Mouse (Mus musculus): ENCODE results near the gene Lrrc17. TPM values are rescaled to one million over a fixed set of nuclear protein-coding genes. Genes with fewer than 3 reads are reported as not detected.

The Lrrc17 gene
- polyA plus RNA-seq, 1 experiment: 70.3 TPM

GRCm38 (mm10) chr5:21554732-21555131 is 11.4 kb downstream of the Lrrc17 start:
- Histone ChIP-seq H3K4me2 (ENCODE audit: low read depth) (no peak overlapping the region), H3ac (ENCODE audit: control insufficient read depth, insufficient read length) (no peak overlapping the region), H3K4me3 (no peak overlapping the region), H3K27me3 (ENCODE audit: control insufficient read depth, insufficient read depth, insufficient read length) (no peaks in the 10 kb centered on the region), H3K36me3 (ENCODE audit: control insufficient read depth, insufficient read depth) (no peaks in the 10 kb centered on the region), H3K79me2 (ENCODE audit: control insufficient read depth, insufficient read depth) (peaks cover 35% of the 10 kb centered on the region)
- TF ChIP-seq TCF12 (IDR thresholded peaks at IDR 0.05; ENCODE audit: insufficient read depth, poor library complexity, severe bottlenecking) (no peak), MYOG (IDR thresholded peaks at IDR 0.05; ENCODE audit: control insufficient read depth in 1 of 3, insufficient read depth in 1 of 3, insufficient read length in 2 of 3, low read depth in 2 of 3) (no peak), POLR2AphosphoS2 (IDR thresholded peaks at IDR 0.05; ENCODE audit: insufficient read length, low read depth) (no peak), E2F4 (IDR thresholded peaks at IDR 0.05; ENCODE audit: insufficient read depth) (no peak), TCF3 (IDR thresholded peaks at IDR 0.05; ENCODE audit: insufficient read length, low read depth) (no peak), MYOD1 (IDR thresholded peaks at IDR 0.05; ENCODE audit: control insufficient read depth in 1 of 3, insufficient read length in 2 of 3, low read depth in 2 of 3) (no peak), POLR2A (IDR thresholded peaks at IDR 0.05; ENCODE audit: insufficient read length, low read depth) (no peak), REST (IDR thresholded peaks at IDR 0.05; ENCODE audit: insufficient read depth, insufficient read length) (no peak), CEBPB (IDR thresholded peaks at IDR 0.05; ENCODE audit: insufficient read depth, poor library complexity, severe bottlenecking) (no peak), SRF (IDR thresholded peaks at IDR 0.05; ENCODE audit: control insufficient read depth, insufficient read length, low read depth) (no peak), USF1 (IDR thresholded peaks at IDR 0.05; ENCODE audit: low read depth) (no peak), MAX (IDR thresholded peaks at IDR 0.05; ENCODE audit: low read depth) (no peak)

GRCm38 (mm10) chr5:21556502-21556901 is 13.1 kb downstream of the Lrrc17 start:
- H3K4me2 ChIP-seq (ENCODE audit: low read depth): no peak overlapping the region
- H3K79me2 ChIP-seq (ENCODE audit: control insufficient read depth, insufficient read depth): peaks cover 32% of the 10 kb centered on the region
- TF ChIP-seq POLR2A (IDR thresholded peaks at IDR 0.05; ENCODE audit: insufficient read length, low read depth): no peak
- TF ChIP-seq MYOG (IDR thresholded peaks at IDR 0.05; ENCODE audit: control insufficient read depth in 1 of 3, insufficient read depth in 1 of 3, insufficient read length in 2 of 3, low read depth in 2 of 3): no peak
- TF ChIP-seq REST (IDR thresholded peaks at IDR 0.05; ENCODE audit: insufficient read depth, insufficient read length): no peak
- no peak for TF ChIP-seq USF1 (IDR thresholded peaks at IDR 0.05; ENCODE audit: low read depth)
- TF ChIP-seq TCF12 (IDR thresholded peaks at IDR 0.05; ENCODE audit: insufficient read depth, poor library complexity, severe bottlenecking): no peak
- TF ChIP-seq CEBPB (IDR thresholded peaks at IDR 0.05; ENCODE audit: insufficient read depth, poor library complexity, severe bottlenecking): no peak
- no peak for TF ChIP-seq MYOD1 (IDR thresholded peaks at IDR 0.05; ENCODE audit: control insufficient read depth in 1 of 3, insufficient read length in 2 of 3, low read depth in 2 of 3)
- H3K27me3 ChIP-seq (ENCODE audit: control insufficient read depth, insufficient read depth, insufficient read length): no peaks in the 10 kb centered on the region
- H3K36me3 ChIP-seq (ENCODE audit: control insufficient read depth, insufficient read depth): peaks cover 7% of the 10 kb centered on the region
- H3ac ChIP-seq (ENCODE audit: control insufficient read depth, insufficient read length): no peak overlapping the region
- no peak overlapping the region for H3K4me3 ChIP-seq

GRCm38 (mm10) chr5:21563936-21564335 is 20.6 kb downstream of the Lrrc17 start:
- Histone ChIP-seq H3K27me3 (ENCODE audit: control insufficient read depth, insufficient read depth, insufficient read length) (no peaks in the 10 kb centered on the region), H3K36me3 (ENCODE audit: control insufficient read depth, insufficient read depth) (peaks cover 19% of the 10 kb centered on the region), H3K79me2 (ENCODE audit: control insufficient read depth, insufficient read depth) (peaks cover 18% of the 10 kb centered on the region), H3ac (ENCODE audit: control insufficient read depth, insufficient read length) (no peak overlapping the region), H3K4me3 (no peak overlapping the region), H3K4me2 (ENCODE audit: low read depth) (no peak overlapping the region)
- TF ChIP-seq TCF12 (IDR thresholded peaks at IDR 0.05; ENCODE audit: insufficient read depth, poor library complexity, severe bottlenecking) (no peak), POLR2A (IDR thresholded peaks at IDR 0.05; ENCODE audit: insufficient read length, low read depth) (no peak), CEBPB (IDR thresholded peaks at IDR 0.05; ENCODE audit: insufficient read depth, poor library complexity, severe bottlenecking) (0 out of 2 replicates have a peak, but pooled peaks have one; percentile 12), SRF (IDR thresholded peaks at IDR 0.05; ENCODE audit: control insufficient read depth, insufficient read length, low read depth) (no peak), MAX (IDR thresholded peaks at IDR 0.05; ENCODE audit: low read depth) (no peak)

GRCm38 (mm10) chr5:21565392-21566065 is 22.2 kb downstream of the Lrrc17 start:
- peaks cover 18% of the 10 kb centered on the region for H3K79me2 ChIP-seq (ENCODE audit: control insufficient read depth, insufficient read depth)
- TF ChIP-seq USF1 (IDR thresholded peaks at IDR 0.05; ENCODE audit: low read depth) (peak; percentile 72), E2F4 (IDR thresholded peaks at IDR 0.05; ENCODE audit: insufficient read depth) (no peak)
- peaks cover 24% of the 10 kb centered on the region for H3K36me3 ChIP-seq (ENCODE audit: control insufficient read depth, insufficient read depth)
- H3K4me3 ChIP-seq: no peak overlapping the region
- peak overlapping the region; percentile 55 for H3K4me2 ChIP-seq (ENCODE audit: low read depth)
- H3K27me3 ChIP-seq (ENCODE audit: control insufficient read depth, insufficient read depth, insufficient read length): no peaks in the 10 kb centered on the region
- no peak overlapping the region for H3ac ChIP-seq (ENCODE audit: control insufficient read depth, insufficient read length)

- Histone ChIP-seq H3K4me3 (no peak overlapping the region), H3K36me3 (ENCODE audit: control insufficient read depth, insufficient read depth) (peaks cover 26% of the 10 kb centered on the region), H3K4me2 (ENCODE audit: low read depth) (no peak overlapping the region), H3ac (ENCODE audit: control insufficient read depth, insufficient read length) (no peak overlapping the region), H3K27me3 (ENCODE audit: control insufficient read depth, insufficient read depth, insufficient read length) (no peaks in the 10 kb centered on the region), H3K79me2 (ENCODE audit: control insufficient read depth, insufficient read depth) (peaks cover 18% of the 10 kb centered on the region)
- no peak for TF ChIP-seq SRF (IDR thresholded peaks at IDR 0.05; ENCODE audit: control insufficient read depth, insufficient read length, low read depth)
- no peak for TF ChIP-seq CEBPB (IDR thresholded peaks at IDR 0.05; ENCODE audit: insufficient read depth, poor library complexity, severe bottlenecking)
- TF ChIP-seq MAX (IDR thresholded peaks at IDR 0.05; ENCODE audit: low read depth): no peak
- TF ChIP-seq REST (IDR thresholded peaks at IDR 0.05; ENCODE audit: insufficient read depth, insufficient read length): no peak
- no peak for TF ChIP-seq USF1 (IDR thresholded peaks at IDR 0.05; ENCODE audit: low read depth)
- no peak for TF ChIP-seq E2F4 (IDR thresholded peaks at IDR 0.05; ENCODE audit: insufficient read depth)
Observed at GRCm38 (mm10) chr5:21567784-21568183, 24.4 kb downstream of the Lrrc17 start.

All from myocyte (in vitro differentiated cells).